8 mouse cellular contexts compared by ENCODE assay signal in the genomic region with DNA sequence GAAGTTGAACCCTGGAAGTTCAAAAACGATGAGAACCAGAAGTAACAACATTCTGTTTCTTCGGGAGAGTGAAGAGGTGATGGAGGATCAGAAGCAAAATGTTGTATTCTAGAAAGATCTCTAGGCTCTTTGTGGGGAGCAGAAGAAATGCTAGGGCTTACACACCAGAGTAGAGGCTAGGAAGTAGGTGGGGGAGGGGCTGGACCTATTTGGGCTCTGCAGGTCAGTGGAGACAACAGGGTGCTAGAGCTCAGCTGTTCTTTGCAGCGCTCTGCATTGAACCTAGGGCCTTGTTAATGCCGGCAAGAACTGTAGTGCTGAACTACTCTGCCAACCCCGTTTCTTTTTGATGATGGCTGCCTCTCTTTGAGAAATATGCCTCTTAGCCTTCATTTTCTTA. TPM values are rescaled to one million over a fixed set of nuclear protein-coding genes. Genes with fewer than 3 reads are reported as not detected.
A peak's percentile ranks its signal among the peaks of the same experiment; 100 is the strongest.
DNase-seq lines count a peak whose midpoint lies in the region; ATAC-seq and TF ChIP-seq lines count a peak whose summit lies in the region.

No protein-coding gene starts in this region.

- TF ChIP-seq CTCF in kidney, adult 2 months (conservative IDR thresholded peaks at IDR 0.05; ENCODE audit: insufficient read depth, insufficient read length, low read depth, low read length) = no peak
- no peak for TF ChIP-seq CTCF in brain, embryonic 14.5 days (IDR thresholded peaks at IDR 0.05; ENCODE audit: borderline replicate concordance, extremely low read depth, insufficient read depth, insufficient read length)
- no peak for TF ChIP-seq CTCF in midbrain, postnatal 0 days (IDR thresholded peaks at IDR 0.05)

- no peak for ATAC-seq in kidney, embryonic 15.5 days (replicated peaks; ENCODE audit: low FRiP score)
- ATAC-seq in hindbrain, embryonic 11.5 days (ENCODE audit: low FRiP score) = no peak
- no peak for ATAC-seq in midbrain, postnatal 0 days (ENCODE audit: low FRiP score)

- no peaks in the 10 kb centered on the region for H3K9me3 ChIP-seq in kidney, embryonic 15.5 days (replicated peaks)
- no peaks in the 10 kb centered on the region for H3K9me3 ChIP-seq in hindbrain, embryonic 11.5 days (ENCODE audit: control insufficient read depth, low read length)
- no peaks in the 10 kb centered on the region for H3K9me3 ChIP-seq in midbrain, postnatal 0 days (ENCODE audit: low read length)

- H3K9ac ChIP-seq in kidney, embryonic 15.5 days = no peak overlapping the region
- H3K9ac ChIP-seq in hindbrain, embryonic 11.5 days (ENCODE audit: low read depth, low read length) = no peak overlapping the region; the same call in 1 of the 2 replicates
- H3K9ac ChIP-seq in midbrain, postnatal 0 days (replicated peaks; ENCODE audit: low read length, poor library complexity, severe bottlenecking) = peak overlapping the region; percentile 75; the same call in 1 of the 2 replicates

- H3K27ac ChIP-seq in kidney, embryonic 15.5 days = peak overlapping the region; percentile 91
- no peak overlapping the region for H3K27ac ChIP-seq in kidney, adult 2 months (ENCODE audit: insufficient read depth, low read depth, low read length)
- H3K27ac ChIP-seq in hindbrain, embryonic 11.5 days (ENCODE audit: low read depth, low read length) = no peak overlapping the region
- H3K27ac ChIP-seq in midbrain, postnatal 0 days (ENCODE audit: low read depth, low read length) = no peak overlapping the region

- intact Hi-C loops in left cerebral cortex, postnatal 10 days (cut with DNase I) = no loop called here

- peaks cover 20% of the 10 kb centered on the region for H3K4me1 ChIP-seq in kidney, embryonic 15.5 days
- peaks cover 7% of the 10 kb centered on the region; the same call in 1 of the 2 replicates for H3K4me1 ChIP-seq in kidney, adult 2 months (ENCODE audit: control insufficient read depth, insufficient read depth, low read length)
- no peaks in the 10 kb centered on the region for H3K4me1 ChIP-seq in hindbrain, embryonic 11.5 days (replicated peaks; ENCODE audit: control insufficient read depth, insufficient read depth, low read length)
- peaks cover 6% of the 10 kb centered on the region; the same call in 1 of the 2 replicates for H3K4me1 ChIP-seq in midbrain, postnatal 0 days (ENCODE audit: insufficient read depth, low read length)

- H3K27me3 ChIP-seq in kidney, embryonic 15.5 days = no peaks in the 10 kb centered on the region
- H3K27me3 ChIP-seq in kidney, adult 2 months (replicated peaks; ENCODE audit: control insufficient read depth, insufficient read depth, low read length) = no peaks in the 10 kb centered on the region
- H3K27me3 ChIP-seq in hindbrain, embryonic 11.5 days (ENCODE audit: control insufficient read depth, insufficient read depth, low read length) = no peaks in the 10 kb centered on the region
- no peaks in the 10 kb centered on the region for H3K27me3 ChIP-seq in midbrain, postnatal 0 days (ENCODE audit: insufficient read depth, low read length)

- no peak for TF ChIP-seq POLR2A in kidney, adult 2 months (IDR thresholded peaks at IDR 0.05; ENCODE audit: low read depth, low read length)
- TF ChIP-seq POLR2A in brain, embryonic 14.5 days (IDR thresholded peaks at IDR 0.05; ENCODE audit: borderline replicate concordance, extremely low read depth, insufficient read depth, insufficient read length, poor library complexity, severe bottlenecking) = no peak

- WGBS in kidney, embryonic 15.5 days = 34% methylated on average over 5 of the region's 5 CpGs
- 49% methylated on average over 5 of the region's 5 CpGs for WGBS in kidney, adult 2 months
- 37% methylated on average over 5 of the region's 5 CpGs for WGBS in hindbrain, embryonic 11.5 days
- WGBS in midbrain, postnatal 0 days = 39% methylated on average over 5 of the region's 5 CpGs

- DNase-seq in kidney, adult 2 months = no peak
- DNase-seq in brain, embryonic 14.5 days (ENCODE audit: low read depth) = peak; percentile 9
- no peak for DNase-seq in hindbrain, embryonic 11.5 days (ENCODE audit: low spot score)
- no peak for DNase-seq in midbrain, postnatal 0 days (ENCODE audit: low spot score)
- no peak for DNase-seq in layer of hippocampus, adult 9-11 months
- DNase-seq in thymus, postnatal 4 days = no peak
- no peak for DNase-seq in left cerebral cortex, postnatal 10 days (ENCODE audit: extremely low spot score in 1 of 2, low spot score in 2 of 2)

- 0 out of 2 replicates have a peak, but pooled peaks cover 7% of the 10 kb centered on the region for H3K36me3 ChIP-seq in kidney, embryonic 15.5 days
- H3K36me3 ChIP-seq in kidney, adult 2 months (ENCODE audit: control insufficient read depth, insufficient read depth, low read length) = no peaks in the 10 kb centered on the region
- no peaks in the 10 kb centered on the region for H3K36me3 ChIP-seq in hindbrain, embryonic 11.5 days (ENCODE audit: control insufficient read depth, insufficient read depth, low read length)
- H3K36me3 ChIP-seq in midbrain, postnatal 0 days (ENCODE audit: insufficient read depth, low read length) = no peaks in the 10 kb centered on the region; the same call in 1 of the 2 replicates

- H3K4me3 ChIP-seq in kidney, embryonic 15.5 days (replicated peaks) = peak overlapping the region; percentile 65
- H3K4me3 ChIP-seq in kidney, adult 2 months (ENCODE audit: insufficient read depth, low read depth, low read length) = no peak overlapping the region
- peak overlapping the region; percentile 68; the same call in 1 of the 2 replicates for H3K4me3 ChIP-seq in hindbrain, embryonic 11.5 days (ENCODE audit: low read depth, low read length)
- H3K4me3 ChIP-seq in midbrain, postnatal 0 days (ENCODE audit: low read depth, low read length) = peak overlapping the region; percentile 53

- H3K4me2 ChIP-seq in kidney, embryonic 15.5 days = peak overlapping the region; percentile 65
- peak overlapping the region; percentile 46; the same call in 1 of the 2 replicates for H3K4me2 ChIP-seq in hindbrain, embryonic 11.5 days (replicated peaks; ENCODE audit: low read depth, low read length)
- peak overlapping the region; percentile 58 for H3K4me2 ChIP-seq in midbrain, postnatal 0 days (ENCODE audit: low read depth, low read length, poor library complexity, severe bottlenecking)

RNA-seq across cellular contexts. Expression of a gene that starts 0.5 kb away (rescaled TPM):
- 0.21 and 0.43 TPM in 2 replicates for polyA plus RNA-seq in kidney, embryonic 15.5 days (2015; fragmentation: Nextera tagmentation; extraction: Ambion mirVana)
- 0.13 and 0.24 TPM in 2 replicates for polyA plus RNA-seq in kidney, adult 2 months (2012; rRNA removed)
- polyA plus RNA-seq in brain, embryonic 14.5 days (2012; rRNA removed) = 0.28 and 0.36 TPM in 2 replicates
- 0.22 and 0.29 TPM in 2 replicates for polyA plus RNA-seq in hindbrain, embryonic 11.5 days (2014; fragmentation: Nextera tagmentation; extraction: Ambion mirVana)
- total RNA-seq in midbrain, postnatal 0 days (2014; rRNA removed) = 0.38 and 2.3 TPM in 2 replicates
- 1.4 and 1.6 TPM in 2 replicates for polyA plus RNA-seq in midbrain, postnatal 0 days (2015; fragmentation: Nextera tagmentation; extraction: Ambion mirVana)
- 1 to 10 TPM; 1.4 to 1.5 TPM for total RNA-seq in left cerebral cortex, postnatal 10 days (2021)

RNA-seq across cellular contexts. Expression of a gene that starts 1.3 kb away (rescaled TPM):
- 56.4 and 66.5 TPM in 2 replicates for polyA plus RNA-seq in kidney, embryonic 15.5 days (2015; fragmentation: Nextera tagmentation; extraction: Ambion mirVana)
- 48.0 and 59.4 TPM in 2 replicates for polyA plus RNA-seq in kidney, adult 2 months (2012; rRNA removed)
- polyA plus RNA-seq in brain, embryonic 14.5 days (2012; rRNA removed) = 180 and 198 TPM in 2 replicates
- 41.9 and 45.7 TPM in 2 replicates for polyA plus RNA-seq in hindbrain, embryonic 11.5 days (2014; fragmentation: Nextera tagmentation; extraction: Ambion mirVana)
- total RNA-seq in midbrain, postnatal 0 days (2014; rRNA removed) = 95.5 and 97.9 TPM in 2 replicates
- 99.6 and 107 TPM in 2 replicates for polyA plus RNA-seq in midbrain, postnatal 0 days (2015; fragmentation: Nextera tagmentation; extraction: Ambion mirVana)
- 100 to 1,000 TPM; 101 to 105 TPM for total RNA-seq in left cerebral cortex, postnatal 10 days (2021)

RNA-seq across cellular contexts. Expression of a gene that starts 44.5 kb away (rescaled TPM):
- 149 and 172 TPM in 2 replicates for polyA plus RNA-seq in kidney, embryonic 15.5 days (2015; fragmentation: Nextera tagmentation; extraction: Ambion mirVana)
- 70.6 and 81.3 TPM in 2 replicates for polyA plus RNA-seq in kidney, adult 2 months (2012; rRNA removed)
- polyA plus RNA-seq in brain, embryonic 14.5 days (2012; rRNA removed) = 151 and 174 TPM in 2 replicates
- polyA plus RNA-seq in hindbrain, embryonic 11.5 days (2014; fragmentation: Nextera tagmentation; extraction: Ambion mirVana) = 184 and 193 TPM in 2 replicates
- total RNA-seq in midbrain, postnatal 0 days (2014; rRNA removed) = 223 and 225 TPM in 2 replicates
- polyA plus RNA-seq in midbrain, postnatal 0 days (2015; fragmentation: Nextera tagmentation; extraction: Ambion mirVana) = 207 and 222 TPM in 2 replicates
- total RNA-seq in left cerebral cortex, postnatal 10 days (2021) = 100 to 1,000 TPM; 116 to 127 TPM
